In the genomic region with DNA sequence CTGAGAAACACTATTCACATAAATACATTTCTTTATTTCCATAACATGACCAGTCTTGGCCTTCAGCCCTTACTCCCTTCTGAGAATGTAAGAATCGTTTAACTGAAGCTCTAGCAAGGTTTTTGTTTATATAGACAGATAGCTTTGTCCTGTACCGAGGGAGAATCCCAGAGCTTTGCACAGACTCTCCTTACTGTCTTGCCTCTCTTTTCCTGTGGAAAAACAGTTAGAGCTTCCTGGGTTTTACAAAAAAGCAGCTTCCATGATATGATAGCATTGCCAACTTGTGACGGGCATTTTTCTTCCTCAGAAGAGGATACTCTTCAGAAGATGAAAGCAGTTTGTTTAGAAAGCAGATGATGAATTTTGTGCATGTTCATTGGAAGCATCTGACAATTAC, we compare ENCODE assay signal across 22 mouse cellular contexts.
A peak's percentile ranks its signal among the peaks of the same experiment; 100 is the strongest.
DNase-seq lines count a peak whose midpoint lies in the region; ATAC-seq and TF ChIP-seq lines count a peak whose summit lies in the region.
"Had no signal": no experiment of that assay in that cellular context is flagged by ENCODE, and none has a peak within 500 bp of the region (broad histone marks: within the 10 kb centered on the region; RNA-seq: fewer than 3 reads in every experiment).

No protein-coding gene starts in this region.

- 46% methylated on average over 3 of the region's 3 CpGs for WGBS in kidney, adult 2 months
- WGBS in lung, embryonic 14.5 days = 17% methylated on average over 3 of the region's 3 CpGs
- WGBS in embryonic facial prominence, embryonic 15.5 days = 34% methylated on average over 3 of the region's 3 CpGs

- H3K27ac ChIP-seq in kidney, adult 2 months (ENCODE audit: insufficient read depth, low read depth, low read length) = no peak overlapping the region
- H3K27ac ChIP-seq in lung, embryonic 14.5 days (ENCODE audit: low read depth) = peak overlapping the region; percentile 69
- H3K27ac ChIP-seq in embryonic facial prominence, embryonic 15.5 days (replicated peaks) = 0 out of 2 replicates have a peak overlapping the region, but pooled peaks have one; percentile 31
- H3K27ac ChIP-seq: forebrain, embryonic 12.5 days; heart, adult 2 months; heart, embryonic 13.5 days; hindbrain, postnatal 0 days; limb, embryonic 12.5 days; liver, embryonic 12.5 days; midbrain, embryonic 10.5 days; neural tube, embryonic 15.5 days had no signal

- no peak overlapping the region for H3K4me2 ChIP-seq in lung, embryonic 14.5 days
- no peak overlapping the region for H3K4me2 ChIP-seq in embryonic facial prominence, embryonic 15.5 days (replicated peaks)
- H3K4me2 ChIP-seq: forebrain, embryonic 12.5 days; heart, embryonic 13.5 days; limb, embryonic 12.5 days; liver, embryonic 12.5 days; neural tube, embryonic 15.5 days had no signal

- no peaks in the 10 kb centered on the region for H3K27me3 ChIP-seq in kidney, adult 2 months (replicated peaks; ENCODE audit: control insufficient read depth, insufficient read depth, low read length)
- H3K27me3 ChIP-seq in lung, embryonic 14.5 days (ENCODE audit: insufficient read depth, low read length) = no peaks in the 10 kb centered on the region
- H3K27me3 ChIP-seq in embryonic facial prominence, embryonic 15.5 days = no peaks in the 10 kb centered on the region
- H3K27me3 ChIP-seq: forebrain, embryonic 12.5 days; heart, embryonic 13.5 days; limb, embryonic 12.5 days; liver, embryonic 12.5 days; neural tube, embryonic 15.5 days had no signal

- peak; percentile 17 for DNase-seq in kidney, adult 2 months
- DNase-seq in kidney, postnatal 25 days = no peak
- peak; percentile 85 for DNase-seq in lung, embryonic 14.5 days
- no peak for DNase-seq in lung, adult 18-20 months
- DNase-seq in lung, postnatal 10 days = peak; percentile 43
- DNase-seq in right cerebral cortex, postnatal 14 days = no peak
- DNase-seq: adrenal gland, postnatal 14 days; cerebellum, adult 8-10 months; gastrocnemius, postnatal 25 days; heart, adult 2 months; heart, postnatal 14 days; thymus, postnatal 14 days had no signal

- no peaks in the 10 kb centered on the region for H3K9me3 ChIP-seq in lung, embryonic 14.5 days (ENCODE audit: low read depth, low read length)
- no peaks in the 10 kb centered on the region for H3K9me3 ChIP-seq in embryonic facial prominence, embryonic 15.5 days (replicated peaks)
- H3K9me3 ChIP-seq: forebrain, embryonic 12.5 days; heart, embryonic 13.5 days; limb, embryonic 12.5 days; liver, embryonic 12.5 days; midbrain, embryonic 10.5 days; neural tube, embryonic 15.5 days had no signal

- ATAC-seq in lung, embryonic 14.5 days (ENCODE audit: insufficient read depth) = peak; percentile 55
- no peak for ATAC-seq in embryonic facial prominence, embryonic 15.5 days (ENCODE audit: insufficient number of reproducible peaks, low FRiP score, low TSS enrichment, low read depth)
- ATAC-seq: CD4-positive, CD25-positive, alpha-beta regulatory T cell, adult 4 months; hindbrain, postnatal 0 days; liver, embryonic 12.5 days had no signal

- H3K4me3 ChIP-seq in kidney, adult 2 months (ENCODE audit: insufficient read depth, low read depth, low read length) = no peak overlapping the region
- no peak overlapping the region for H3K4me3 ChIP-seq in lung, embryonic 14.5 days (ENCODE audit: low read depth, low read length)
- no peak overlapping the region for H3K4me3 ChIP-seq in embryonic facial prominence, embryonic 15.5 days (replicated peaks)
- H3K4me3 ChIP-seq: erythroblast, embryonic 14.5 days; forebrain, embryonic 12.5 days; heart, adult 2 months; heart, embryonic 13.5 days; limb, embryonic 12.5 days; liver, embryonic 12.5 days; midbrain, embryonic 10.5 days; neural tube, embryonic 15.5 days had no signal

- TF ChIP-seq POLR2A in kidney, adult 2 months (IDR thresholded peaks at IDR 0.05; ENCODE audit: low read depth, low read length) = no peak

- no peak for TF ChIP-seq CTCF in kidney, adult 2 months (conservative IDR thresholded peaks at IDR 0.05; ENCODE audit: insufficient read depth, insufficient read length, low read depth, low read length)
- TF ChIP-seq CTCF in lung, embryonic 14.5 days (IDR thresholded peaks at IDR 0.05; ENCODE audit: low read depth) = no peak

- peaks cover under 1% of the 10 kb centered on the region; the same call in 1 of the 2 replicates for H3K4me1 ChIP-seq in kidney, adult 2 months (ENCODE audit: control insufficient read depth, insufficient read depth, low read length)
- peaks cover 6% of the 10 kb centered on the region for H3K4me1 ChIP-seq in lung, embryonic 14.5 days (ENCODE audit: insufficient read depth)
- no peaks in the 10 kb centered on the region for H3K4me1 ChIP-seq in embryonic facial prominence, embryonic 15.5 days
- H3K4me1 ChIP-seq: forebrain, embryonic 12.5 days; limb, embryonic 12.5 days; liver, embryonic 12.5 days; midbrain, embryonic 10.5 days; neural tube, embryonic 15.5 days had no signal

- no peak overlapping the region for H3K9ac ChIP-seq in lung, embryonic 14.5 days
- no peak overlapping the region for H3K9ac ChIP-seq in embryonic facial prominence, embryonic 15.5 days
- H3K9ac ChIP-seq: forebrain, embryonic 12.5 days; heart, embryonic 13.5 days; limb, embryonic 12.5 days; liver, embryonic 12.5 days; neural tube, embryonic 15.5 days had no signal

- H3K36me3 ChIP-seq in kidney, adult 2 months (ENCODE audit: control insufficient read depth, insufficient read depth, low read length) = no peaks in the 10 kb centered on the region
- no peaks in the 10 kb centered on the region for H3K36me3 ChIP-seq in lung, embryonic 14.5 days (ENCODE audit: insufficient read depth)
- no peaks in the 10 kb centered on the region for H3K36me3 ChIP-seq in embryonic facial prominence, embryonic 15.5 days
- H3K36me3 ChIP-seq: forebrain, embryonic 12.5 days; heart, embryonic 13.5 days; limb, embryonic 12.5 days; liver, embryonic 12.5 days; midbrain, embryonic 10.5 days; neural tube, embryonic 15.5 days had no signal

Comparison
In these comparisons a context has a peak if more than half of its experiments do, and no peak if none do; other contexts are left out.
1. DNase-seq: peak in kidney, adult 2 months (single experiment), lung, embryonic 14.5 days (single experiment) and lung, postnatal 10 days (single experiment); none in kidney, postnatal 25 days (0 of 2), lung, adult 18-20 months (0 of 2) and right cerebral cortex, postnatal 14 days (single experiment).